Comparison of ENCODE assay signal across 13 mouse cellular contexts in the genomic region with DNA sequence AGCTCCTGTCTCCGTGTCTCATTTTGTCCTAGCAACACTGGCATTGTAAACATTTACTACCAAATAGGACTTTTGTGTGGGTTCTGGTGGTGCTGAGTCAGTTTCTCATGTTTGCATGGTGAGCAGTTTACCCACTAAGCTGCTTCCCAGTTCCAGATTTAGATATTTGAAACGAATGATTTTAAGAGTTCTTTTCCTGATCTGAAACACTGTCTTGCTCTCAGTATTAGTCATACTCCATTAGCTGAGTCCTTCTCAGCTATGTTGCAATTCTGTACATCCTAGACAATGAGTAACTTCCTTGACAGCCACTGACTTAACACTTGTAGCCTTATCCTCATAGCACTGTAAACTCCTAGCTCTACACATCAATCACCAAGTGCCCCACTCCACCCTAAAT.
DNase-seq lines count a peak whose midpoint lies in the region; ATAC-seq and TF ChIP-seq lines count a peak whose summit lies in the region.
"Had no signal": no experiment of that assay in that cellular context is flagged by ENCODE, and none has a peak within 500 bp of the region (broad histone marks: within the 10 kb centered on the region; RNA-seq: fewer than 3 reads in every experiment).

No protein-coding gene starts in this region.

- ATAC-seq in lung, postnatal 0 days: peak; percentile 38; the same call in 1 of the 2 replicates
- ATAC-seq in inflammation-experienced regulatory T-cells, adult 6 months: no peak

- no peak overlapping the region for H3K27ac ChIP-seq in lung, postnatal 0 days (ENCODE audit: low read length)
- H3K27ac ChIP-seq in embryonic fibroblast, embryonic 13.5 days (ENCODE audit: insufficient read depth, low read length): peak overlapping the region; percentile 91

- H3K4me2 ChIP-seq in lung, postnatal 0 days (replicated peaks; ENCODE audit: low read depth, low read length): no peak overlapping the region
- peak overlapping the region; percentile 31 for H3K4me2 ChIP-seq in myocyte (ENCODE audit: low read depth)
- H3K4me2 ChIP-seq: lung, embryonic 14.5 days had no signal

- no peak for TF ChIP-seq CTCF in lung, postnatal 0 days (IDR thresholded peaks at IDR 0.05)
- no peak for TF ChIP-seq CTCF in embryonic fibroblast, embryonic 13.5 days (IDR thresholded peaks at IDR 0.05; ENCODE audit: borderline replicate concordance, insufficient read depth, low read length)

- no peak overlapping the region for H3K4me3 ChIP-seq in lung, postnatal 0 days (ENCODE audit: low read depth, low read length)
- H3K4me3 ChIP-seq in embryonic fibroblast, embryonic 13.5 days (ENCODE audit: insufficient read depth, low read length): no peak overlapping the region
- H3K4me3 ChIP-seq in myocyte: no peak overlapping the region

- H3K27me3 ChIP-seq in lung, postnatal 0 days (replicated peaks; ENCODE audit: insufficient read depth, low read length): no peaks in the 10 kb centered on the region
- no peaks in the 10 kb centered on the region for H3K27me3 ChIP-seq in myocyte (ENCODE audit: control insufficient read depth, insufficient read depth, insufficient read length)

- H3K79me2 ChIP-seq in myocyte (ENCODE audit: control insufficient read depth, insufficient read depth): no peaks in the 10 kb centered on the region

- no peak for TF ChIP-seq POLR2A in embryonic fibroblast, embryonic 13.5 days (IDR thresholded peaks at IDR 0.05; ENCODE audit: low read depth, low read length)
- no peak for TF ChIP-seq POLR2A in myocyte (IDR thresholded peaks at IDR 0.05; ENCODE audit: insufficient read length, low read depth)

- no peak overlapping the region for H3K9ac ChIP-seq in lung, postnatal 0 days (replicated peaks; ENCODE audit: low read depth)
- H3K9ac ChIP-seq: lung, embryonic 14.5 days had no signal

- intact Hi-C loops in heart, postnatal 14 days (cut with DNase I): no loop called here

- peak; percentile 95 for DNase-seq in heart, adult 11 months
- DNase-seq in heart, postnatal 14 days: no peak
- peak; percentile 47 for DNase-seq in lung, postnatal 0 days (ENCODE audit: low spot score)
- no peak for DNase-seq in lung, postnatal 14 days
- no peak for DNase-seq in cerebellum, postnatal 36 days
- DNase-seq: kidney, adult 8-10 months; layer of hippocampus, postnatal 36 days; lung, embryonic 14.5 days; midbrain, embryonic 14.5 days; right cerebral cortex, postnatal 14 days had no signal

- no peaks in the 10 kb centered on the region for H3K36me3 ChIP-seq in lung, postnatal 0 days (ENCODE audit: insufficient read depth, low read length)
- no peaks in the 10 kb centered on the region for H3K36me3 ChIP-seq in myocyte (ENCODE audit: control insufficient read depth, insufficient read depth)

- H3K9me3 ChIP-seq in lung, postnatal 0 days (ENCODE audit: low read length): no peaks in the 10 kb centered on the region

- TF ChIP-seq EP300 in lung, postnatal 0 days (IDR thresholded peaks at IDR 0.05): 0 out of 2 replicates have a peak, but pooled peaks have one; percentile 17

- H3K4me1 ChIP-seq in lung, postnatal 0 days (ENCODE audit: insufficient read depth, low read depth, low read length): peaks cover 3% of the 10 kb centered on the region; the same call in 1 of the 2 replicates
- peaks cover 9% of the 10 kb centered on the region; the same call in 1 of the 2 replicates for H3K4me1 ChIP-seq in embryonic fibroblast, embryonic 13.5 days (ENCODE audit: control insufficient read depth, insufficient read depth, low read length)

- 53% methylated on average over 2 of the region's 2 CpGs for WGBS in lung, postnatal 0 days

- H3ac ChIP-seq in myocyte (ENCODE audit: control insufficient read depth, insufficient read length): no peak overlapping the region

TF ChIP-seq in myocyte, 11 proteins besides CTCF, POLR2A, EP300 and RAD21:
- TF ChIP-seq USF1 (IDR thresholded peaks at IDR 0.05; ENCODE audit: low read depth) (no peak), CEBPB (IDR thresholded peaks at IDR 0.05; ENCODE audit: insufficient read depth, poor library complexity, severe bottlenecking) (peak; percentile 97), TCF3 (IDR thresholded peaks at IDR 0.05; ENCODE audit: insufficient read length, low read depth) (no peak), MYOD1 (IDR thresholded peaks at IDR 0.05; ENCODE audit: control insufficient read depth in 1 of 3, insufficient read length in 2 of 3, low read depth in 2 of 3) (no peak)

Comparison
In these comparisons a context has a peak if more than half of its experiments do, and no peak if none do; other contexts are left out.
1. DNase-seq: peak in heart, adult 11 months (single experiment) and lung, postnatal 0 days (single experiment); none in heart, postnatal 14 days (0 of 2), lung, postnatal 14 days (single experiment) and cerebellum, postnatal 36 days (0 of 2).